Mouse (Mus musculus) myocyte (in vitro differentiated cells): ENCODE measurements around the gene Pbp2.

Experiments
- CEBPB ChIP-seq: IDR thresholded peaks from 2 replicates; pipeline ENCODE4 v1.6.1; 2011; ENCODE audit warnings: mild to moderate bottlenecking, moderate library complexity; ENCODE audit not compliant: poor library complexity, insufficient read depth, severe bottlenecking
- E2F4 ChIP-seq: IDR thresholded peaks from one replicate; pipeline ENCODE4 v1.6.1; 2011; ENCODE audit warnings: mild to moderate bottlenecking, control low read depth, moderate library complexity; ENCODE audit not compliant: insufficient read depth
- MYOD1 ChIP-seq, 3 experiments: IDR thresholded peaks; one replicate each; pipeline ENCODE4 v1.6.1; 2011; ENCODE audit warnings: control low read depth in 2 of 3, low read depth in 2 of 3, mild to moderate bottlenecking in 2 of 3, moderate library complexity in 1 of 3; ENCODE audit not compliant: insufficient read length in 2 of 3, control insufficient read depth in 1 of 3
- POLR2A ChIP-seq: IDR thresholded peaks from one replicate; pipeline ENCODE4 v1.6.1; 2011; ENCODE audit warnings: low read depth, mild to moderate bottlenecking, control low read depth, moderate library complexity; ENCODE audit not compliant: insufficient read length
- POLR2AphosphoS2 ChIP-seq: IDR thresholded peaks from one replicate; pipeline ENCODE4 v1.6.1; 2011; ENCODE audit warnings: low read depth, control low read depth; ENCODE audit not compliant: insufficient read length
- TCF3 ChIP-seq: IDR thresholded peaks from one replicate; pipeline ENCODE4 v1.6.1; 2011; ENCODE audit warnings: low read depth, control low read depth; ENCODE audit not compliant: insufficient read length
- USF1 ChIP-seq: IDR thresholded peaks from one replicate; pipeline ENCODE4 v1.6.1; 2011; ENCODE audit warnings: low read depth, mild to moderate bottlenecking, control low read depth, moderate library complexity

DNA sequence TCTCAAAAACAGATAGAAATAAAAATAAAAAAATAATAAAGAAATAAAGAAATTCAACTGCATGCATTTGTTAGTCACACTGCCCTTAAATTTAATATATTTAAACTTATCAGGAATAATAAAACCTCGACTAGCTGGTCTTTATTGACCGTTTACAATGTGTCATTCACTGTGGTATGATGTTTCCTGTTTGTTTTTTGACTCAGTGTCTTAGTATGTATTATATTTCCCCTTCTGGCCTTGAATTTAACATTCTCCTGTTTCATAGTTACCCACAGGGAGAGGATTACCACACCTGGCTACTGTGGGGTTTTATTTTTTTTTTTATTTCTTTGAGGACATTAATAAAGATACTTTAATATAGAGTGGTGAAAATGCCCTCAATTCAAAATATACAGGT is 47.6 kb downstream of the Pbp2 start:
- TF ChIP-seq USF1 (no peak), CEBPB (no peak), E2F4 (no peak), MYOD1 (IDR thresholded peaks at IDR 0.05; ENCODE audit: control insufficient read depth in 1 of 3, insufficient read length in 2 of 3, low read depth in 2 of 3) (no peak), POLR2AphosphoS2 (no peak), TCF3 (no peak), POLR2A (no peak)
